In genomic region chr7:17073513-17073903, GRCm38 (mm10) we compare ENCODE assay signal across 13 mouse cellular contexts. TPM values are rescaled to one million over a fixed set of nuclear protein-coding genes. Genes with fewer than 3 reads are reported as not detected.
DNase-seq lines count a peak whose midpoint lies in the region; ATAC-seq and TF ChIP-seq lines count a peak whose summit lies in the region.
"Had no signal": no experiment of that assay in that cellular context is flagged by ENCODE, and none has a peak within 500 bp of the region (broad histone marks: within the 10 kb centered on the region; RNA-seq: fewer than 3 reads in every experiment).

No protein-coding gene starts in this region.

- H3K4me2 ChIP-seq in forebrain, embryonic 13.5 days = no peak overlapping the region
- no peak overlapping the region for H3K4me2 ChIP-seq in forebrain, embryonic 14.5 days (ENCODE audit: low read length)
- peak overlapping the region; percentile 52 for H3K4me2 ChIP-seq in liver, embryonic 14.5 days (ENCODE audit: low read depth)
- no peak overlapping the region; the same call in 1 of the 2 replicates for H3K4me2 ChIP-seq in liver, embryonic 11.5 days
- H3K4me2 ChIP-seq in midbrain, embryonic 15.5 days = peak overlapping the region; percentile 28; the same call in 1 of the 2 replicates
- H3K4me2 ChIP-seq: embryonic facial prominence, embryonic 13.5 days; heart, embryonic 12.5 days; kidney, embryonic 15.5 days; limb, embryonic 13.5 days had no signal

- 0 out of 2 replicates have a peak, but pooled peaks cover 3% of the 10 kb centered on the region for H3K9me3 ChIP-seq in forebrain, embryonic 13.5 days (replicated peaks)
- no peaks in the 10 kb centered on the region for H3K9me3 ChIP-seq in forebrain, embryonic 14.5 days (replicated peaks; ENCODE audit: control insufficient read depth, low read length)
- no peaks in the 10 kb centered on the region for H3K9me3 ChIP-seq in liver, embryonic 14.5 days (ENCODE audit: control insufficient read depth, low read length)
- H3K9me3 ChIP-seq in liver, embryonic 11.5 days (ENCODE audit: control insufficient read depth, low read length) = no peaks in the 10 kb centered on the region
- no peaks in the 10 kb centered on the region for H3K9me3 ChIP-seq in erythroblast, embryonic 14.5 days (ENCODE audit: control insufficient read depth, low read length)
- no peaks in the 10 kb centered on the region for H3K9me3 ChIP-seq in midbrain, embryonic 15.5 days
- H3K9me3 ChIP-seq: embryonic facial prominence, embryonic 13.5 days; heart, embryonic 12.5 days; kidney, embryonic 15.5 days; limb, embryonic 13.5 days had no signal

- no peak overlapping the region for H3K27ac ChIP-seq in forebrain, embryonic 13.5 days
- H3K27ac ChIP-seq in forebrain, embryonic 14.5 days (ENCODE audit: low read depth, low read length) = no peak overlapping the region
- H3K27ac ChIP-seq in liver, embryonic 14.5 days = no peak overlapping the region
- no peak overlapping the region for H3K27ac ChIP-seq in liver, embryonic 11.5 days (ENCODE audit: low read depth, low read length)
- H3K27ac ChIP-seq in midbrain, embryonic 15.5 days = no peak overlapping the region
- H3K27ac ChIP-seq in layer of hippocampus, adult 2 months = no peak overlapping the region
- H3K27ac ChIP-seq: embryonic facial prominence, embryonic 13.5 days; kidney, embryonic 15.5 days; limb, embryonic 13.5 days had no signal

- no peaks in the 10 kb centered on the region for H3K36me3 ChIP-seq in forebrain, embryonic 13.5 days (ENCODE audit: poor library complexity, severe bottlenecking)
- H3K36me3 ChIP-seq in forebrain, embryonic 14.5 days (ENCODE audit: control insufficient read depth, insufficient read depth, low read length) = no peaks in the 10 kb centered on the region
- H3K36me3 ChIP-seq in liver, embryonic 14.5 days (replicated peaks; ENCODE audit: control insufficient read depth, insufficient read depth, low read depth) = no peaks in the 10 kb centered on the region
- no peaks in the 10 kb centered on the region for H3K36me3 ChIP-seq in liver, embryonic 11.5 days (ENCODE audit: control insufficient read depth, insufficient read depth, low read length)
- H3K36me3 ChIP-seq in erythroblast, embryonic 14.5 days (ENCODE audit: control insufficient read depth) = no peaks in the 10 kb centered on the region
- H3K36me3 ChIP-seq in midbrain, embryonic 15.5 days (replicated peaks) = no peaks in the 10 kb centered on the region
- H3K36me3 ChIP-seq: embryonic facial prominence, embryonic 13.5 days; heart, embryonic 12.5 days; kidney, embryonic 15.5 days; limb, embryonic 13.5 days had no signal

- 0 out of 2 replicates have a peak, but pooled peaks cover 6% of the 10 kb centered on the region for H3K27me3 ChIP-seq in forebrain, embryonic 13.5 days
- H3K27me3 ChIP-seq in forebrain, embryonic 14.5 days (replicated peaks; ENCODE audit: control insufficient read depth, insufficient read depth, low read length) = no peaks in the 10 kb centered on the region
- H3K27me3 ChIP-seq in liver, embryonic 14.5 days (ENCODE audit: control insufficient read depth, insufficient read depth, low read length) = no peaks in the 10 kb centered on the region
- no peaks in the 10 kb centered on the region for H3K27me3 ChIP-seq in liver, embryonic 11.5 days (replicated peaks; ENCODE audit: control insufficient read depth, insufficient read depth, low read length)
- peaks cover 20% of the 10 kb centered on the region for H3K27me3 ChIP-seq in erythroblast, embryonic 14.5 days (ENCODE audit: control insufficient read depth)
- H3K27me3 ChIP-seq in midbrain, embryonic 15.5 days (replicated peaks) = no peaks in the 10 kb centered on the region
- H3K27me3 ChIP-seq: embryonic facial prominence, embryonic 13.5 days; heart, embryonic 12.5 days; limb, embryonic 13.5 days had no signal

- H3K9ac ChIP-seq in forebrain, embryonic 13.5 days = no peak overlapping the region
- no peak overlapping the region for H3K9ac ChIP-seq in forebrain, embryonic 14.5 days (ENCODE audit: low read length)
- no peak overlapping the region for H3K9ac ChIP-seq in liver, embryonic 14.5 days (replicated peaks)
- no peak overlapping the region for H3K9ac ChIP-seq in liver, embryonic 11.5 days (ENCODE audit: low read depth, low read length)
- H3K9ac ChIP-seq in midbrain, embryonic 15.5 days = no peak overlapping the region
- H3K9ac ChIP-seq: embryonic facial prominence, embryonic 13.5 days; heart, embryonic 12.5 days; kidney, embryonic 15.5 days; limb, embryonic 13.5 days had no signal

- H3K4me1 ChIP-seq in forebrain, embryonic 13.5 days = no peaks in the 10 kb centered on the region
- no peaks in the 10 kb centered on the region for H3K4me1 ChIP-seq in forebrain, embryonic 14.5 days (ENCODE audit: control insufficient read depth, insufficient read depth, low read length)
- peaks cover 4 to 7% of the 10 kb centered on the region in 2 experiments for H3K4me1 ChIP-seq in liver, embryonic 14.5 days (replicated peaks; ENCODE audit: control insufficient read depth in 2 of 2, insufficient read depth in 2 of 2, low read length in 1 of 2)
- H3K4me1 ChIP-seq in liver, embryonic 11.5 days (replicated peaks; ENCODE audit: control insufficient read depth, insufficient read depth, low read length) = 0 out of 2 replicates have a peak, but pooled peaks cover 2% of the 10 kb centered on the region
- H3K4me1 ChIP-seq in erythroblast, embryonic 14.5 days (ENCODE audit: control insufficient read depth) = peaks cover 13% of the 10 kb centered on the region
- no peaks in the 10 kb centered on the region for H3K4me1 ChIP-seq in midbrain, embryonic 15.5 days
- H3K4me1 ChIP-seq: embryonic facial prominence, embryonic 13.5 days; heart, embryonic 12.5 days; kidney, embryonic 15.5 days; limb, embryonic 13.5 days had no signal

- WGBS in forebrain, embryonic 13.5 days = 58% methylated on average over 5 of the region's 5 CpGs
- 55% methylated on average over 5 of the region's 5 CpGs for WGBS in forebrain, embryonic 14.5 days
- WGBS in liver, embryonic 14.5 days (ENCODE audit: insufficient replicate concordance) = 54% methylated on average over 5 of the region's 5 CpGs
- 51% methylated on average over 5 of the region's 5 CpGs for WGBS in liver, embryonic 11.5 days
- 61% methylated on average over 5 of the region's 5 CpGs for WGBS in midbrain, embryonic 15.5 days

- no peak for DNase-seq in forebrain, embryonic 14.5 days (ENCODE audit: low spot score)
- no peak for DNase-seq in liver, embryonic 14.5 days (ENCODE audit: low read depth in 3 of 3, low spot score in 3 of 3)
- no peak for DNase-seq in liver, embryonic 11.5 days (ENCODE audit: low spot score)
- DNase-seq in layer of hippocampus, adult 2 months (ENCODE audit: low spot score in 2 of 2) = no peak
- no peak for DNase-seq in Muller cell, postnatal 12 days (ENCODE audit: inconsistent ontology term)
- DNase-seq: gastrocnemius, postnatal 14 days had no signal

- peak; percentile 6; the same call in 1 of the 2 replicates for ATAC-seq in forebrain, embryonic 13.5 days
- no peak for ATAC-seq in forebrain, embryonic 14.5 days
- ATAC-seq in liver, embryonic 14.5 days (ENCODE audit: insufficient read depth) = no peak
- ATAC-seq in liver, embryonic 11.5 days (replicated peaks; ENCODE audit: low FRiP score) = no peak
- ATAC-seq in midbrain, embryonic 15.5 days (replicated peaks) = peak; percentile 37

- H3K4me3 ChIP-seq in forebrain, embryonic 13.5 days = no peak overlapping the region
- H3K4me3 ChIP-seq in forebrain, embryonic 14.5 days (ENCODE audit: low read depth, low read length) = no peak overlapping the region
- H3K4me3 ChIP-seq in liver, embryonic 14.5 days (ENCODE audit: insufficient read depth in 1 of 2, low read depth in 2 of 2, low read length in 2 of 2) = no peak overlapping the region
- no peak overlapping the region for H3K4me3 ChIP-seq in liver, embryonic 11.5 days (ENCODE audit: low read depth, low read length)
- peak overlapping the region; percentile 59 for H3K4me3 ChIP-seq in erythroblast, embryonic 14.5 days (replicated peaks)
- no peak overlapping the region for H3K4me3 ChIP-seq in midbrain, embryonic 15.5 days
- H3K4me3 ChIP-seq in layer of hippocampus, adult 2 months = no peak overlapping the region
- H3K4me3 ChIP-seq: embryonic facial prominence, embryonic 13.5 days; heart, embryonic 12.5 days; kidney, embryonic 15.5 days; limb, embryonic 13.5 days had no signal

- TF ChIP-seq CTCF in liver, embryonic 14.5 days (IDR thresholded peaks at IDR 0.05; ENCODE audit: low read depth) = no peak
- no peak for TF ChIP-seq CTCF in layer of hippocampus, adult 2 months (conservative IDR thresholded peaks at IDR 0.05)

- no peak for TF ChIP-seq EP300 in liver, embryonic 14.5 days (IDR thresholded peaks at IDR 0.05; ENCODE audit: low read depth)

RNA-seq across cellular contexts. Expression of gene Psg16, which starts 0.3 kb away (rescaled TPM):
- polyA plus RNA-seq in forebrain, embryonic 13.5 days (2015; fragmentation: Nextera tagmentation; extraction: Ambion mirVana) = 0.53 and 1.3 TPM in 2 replicates
- 1.6 and 2.1 TPM in 2 replicates for polyA plus RNA-seq in forebrain, embryonic 14.5 days (2014; fragmentation: Nextera tagmentation; extraction: Ambion mirVana)
- 0.02 and 0.18 TPM in 2 replicates for polyA plus RNA-seq in liver, embryonic 14.5 days (2012; rRNA removed)
- polyA plus RNA-seq in liver, embryonic 14.5 days (2014; fragmentation: Nextera tagmentation; extraction: Ambion mirVana) = 0.08 TPM in 2 replicates
- 0.12 TPM in 2 replicates for polyA plus RNA-seq in liver, embryonic 11.5 days (2014; fragmentation: Nextera tagmentation; extraction: Ambion mirVana)
- not detected in 2 replicates for polyA plus RNA-seq in erythroblast, embryonic 14.5 days (2012)
- 4.4 and 6.1 TPM in 2 replicates for polyA plus RNA-seq in midbrain, embryonic 15.5 days (2015; fragmentation: Nextera tagmentation; extraction: Ambion mirVana)
- total RNA-seq in layer of hippocampus, adult 2 months (2021) = 1 to 10 TPM; 3.5 to 4.1 TPM

RNA-seq across cellular contexts. Expression of gene Hif3a, which starts 11.3 kb away (rescaled TPM):
- polyA plus RNA-seq in forebrain, embryonic 13.5 days (2015; fragmentation: Nextera tagmentation; extraction: Ambion mirVana) = 4.7 and 5.8 TPM in 2 replicates
- polyA plus RNA-seq in forebrain, embryonic 14.5 days (2014; fragmentation: Nextera tagmentation; extraction: Ambion mirVana) = 2.8 and 5.7 TPM in 2 replicates
- polyA plus RNA-seq in liver, embryonic 14.5 days (2012; rRNA removed) = 9.8 and 12.2 TPM in 2 replicates
- 22.8 and 23.9 TPM in 2 replicates for polyA plus RNA-seq in liver, embryonic 14.5 days (2014; fragmentation: Nextera tagmentation; extraction: Ambion mirVana)
- 28.3 and 32.1 TPM in 2 replicates for polyA plus RNA-seq in liver, embryonic 11.5 days (2014; fragmentation: Nextera tagmentation; extraction: Ambion mirVana)
- 7.8 and 8.0 TPM in 2 replicates for polyA plus RNA-seq in erythroblast, embryonic 14.5 days (2012)
- 4.7 and 5.2 TPM in 2 replicates for polyA plus RNA-seq in midbrain, embryonic 15.5 days (2015; fragmentation: Nextera tagmentation; extraction: Ambion mirVana)
- total RNA-seq in layer of hippocampus, adult 2 months (2021) = 10 to 100 TPM; 16.0 to 16.6 TPM

RNA-seq across cellular contexts. Expression of gene Ppp5c, which starts 45.8 kb away (rescaled TPM):
- 103 and 113 TPM in 2 replicates for polyA plus RNA-seq in forebrain, embryonic 13.5 days (2015; fragmentation: Nextera tagmentation; extraction: Ambion mirVana)
- 112 and 115 TPM in 2 replicates for polyA plus RNA-seq in forebrain, embryonic 14.5 days (2014; fragmentation: Nextera tagmentation; extraction: Ambion mirVana)
- polyA plus RNA-seq in liver, embryonic 14.5 days (2012; rRNA removed) = 61.7 and 68.3 TPM in 2 replicates
- 38.5 and 42.8 TPM in 2 replicates for polyA plus RNA-seq in liver, embryonic 14.5 days (2014; fragmentation: Nextera tagmentation; extraction: Ambion mirVana)
- 124 and 128 TPM in 2 replicates for polyA plus RNA-seq in liver, embryonic 11.5 days (2014; fragmentation: Nextera tagmentation; extraction: Ambion mirVana)
- 7.3 and 7.7 TPM in 2 replicates for polyA plus RNA-seq in erythroblast, embryonic 14.5 days (2012)
- polyA plus RNA-seq in midbrain, embryonic 15.5 days (2015; fragmentation: Nextera tagmentation; extraction: Ambion mirVana) = 124 and 127 TPM in 2 replicates
- total RNA-seq in layer of hippocampus, adult 2 months (2021) = 100 to 1,000 TPM; 148 to 155 TPM

Comparison
In these comparisons a context has a peak if more than half of its experiments do, and no peak if none do; other contexts are left out.
1. ATAC-seq: peak in forebrain, embryonic 13.5 days (single experiment) and midbrain, embryonic 15.5 days (single experiment); none in forebrain, embryonic 14.5 days (single experiment), liver, embryonic 14.5 days (single experiment) and liver, embryonic 11.5 days (single experiment).
2. H3K4me2 ChIP-seq: peak in liver, embryonic 14.5 days (single experiment) and midbrain, embryonic 15.5 days (single experiment); none in forebrain, embryonic 13.5 days (single experiment), forebrain, embryonic 14.5 days (single experiment) and liver, embryonic 11.5 days (single experiment).